Mouse (Mus musculus) CD8-positive naive resting alpha-beta T cell, adult 2 months (primary cell): ENCODE results near the gene Lrg1.
A peak's percentile ranks its signal among the peaks of the same experiment; 100 is the strongest.

ENCODE experiments used
- DNase-seq, 2 experiments: peaks; one replicate each; pipeline ENCODE4 v3.0.0; 2022; ENCODE audit warnings: low read depth in 2 of 2, low spot score in 2 of 2

The Lrg1 gene

GRCm38 (mm10) chr17:56136558-56136957 is 14.8 kb upstream of the Lrg1 start:
- DNase-seq, result no peak

- peak; percentile 67 to 82 for DNase-seq
Observed at GRCm38 (mm10) chr17:56134463-56134971, 12.7 kb upstream of the Lrg1 start.

- DNase-seq, result no peak
Observed at GRCm38 (mm10) chr17:56133457-56134363, 11.9 kb upstream of the Lrg1 start.

GRCm38 (mm10) chr17:56132661-56133060 is 10.9 kb upstream of the Lrg1 start:
- DNase-seq, result peak; percentile 70 to 75

GRCm38 (mm10) chr17:56131814-56132213 is 10.0 kb upstream of the Lrg1 start:
- peak; percentile 72 to 79 for DNase-seq

GRCm38 (mm10) chr17:56131136-56131535 is 9.3 kb upstream of the Lrg1 start:
- DNase-seq, result no peak

- no peak for DNase-seq
Observed at GRCm38 (mm10) chr17:56128246-56128645, 6.4 kb upstream of the Lrg1 start.

- DNase-seq, result no peak
Observed at GRCm38 (mm10) chr17:56126175-56126574, 4.4 kb upstream of the Lrg1 start.

GRCm38 (mm10) chr17:56125276-56125630 is 3.5 kb upstream of the Lrg1 start:
- DNase-seq, result no peak

- DNase-seq, result peak in 1 of 2 experiments; percentile 50
Observed at GRCm38 (mm10) chr17:56124377-56125275, 2.8 kb upstream of the Lrg1 start.

- no peak for DNase-seq
Observed at GRCm38 (mm10) chr17:56123681-56124340, 2.0 kb upstream of the Lrg1 start.

GRCm38 (mm10) chr17:56123161-56123560 is 1.4 kb upstream of the Lrg1 start:
- DNase-seq, result no peak

- DNase-seq, result no peak
Observed at GRCm38 (mm10) chr17:56119981-56120880, 1.6 kb downstream of the Lrg1 start.

GRCm38 (mm10) chr17:56119431-56119830 is 2.4 kb downstream of the Lrg1 start:
- DNase-seq, result no peak

GRCm38 (mm10) chr17:56117251-56117710 is 4.5 kb downstream of the Lrg1 start, which contains the start of gene Plin5:
TSS of gene Plin5 (minus strand) at chr17:56117596.
- no peak for DNase-seq

- no peak for DNase-seq
Observed at GRCm38 (mm10) chr17:56116193-56116592, 5.6 kb downstream of the Lrg1 start.

- no peak for DNase-seq
Observed at GRCm38 (mm10) chr17:56112743-56113142, 9.1 kb downstream of the Lrg1 start.

- DNase-seq, result peak; percentile 51 to 63
Observed at GRCm38 (mm10) chr17:56111864-56112263, 9.9 kb downstream of the Lrg1 start.

- no peak for DNase-seq
Observed at GRCm38 (mm10) chr17:56111021-56111420, 10.8 kb downstream of the Lrg1 start.

GRCm38 (mm10) chr17:56110571-56110970 is 11.2 kb downstream of the Lrg1 start:
- DNase-seq, result no peak
